Mouse (Mus musculus) MN1 (cell line): ENCODE measurements at regions not wholly inside any gene's neighbourhood (a gene's known extent, or its start where the extent isn't known, plus 50 kb on each side); places are given as distances from the start of the nearest gene placed in this dataset.
"Not testable (repeated sequence)": the region's sequence is repeated elsewhere in the genome, so short reads cannot be mapped to it uniquely, and the experiment has no call there.

ENCODE experiments used
- DNase-seq: peaks from one replicate; pipeline ENCODE4 v3.0.0-alpha.2; 2016; ENCODE audit warnings: low spot score

DNA sequence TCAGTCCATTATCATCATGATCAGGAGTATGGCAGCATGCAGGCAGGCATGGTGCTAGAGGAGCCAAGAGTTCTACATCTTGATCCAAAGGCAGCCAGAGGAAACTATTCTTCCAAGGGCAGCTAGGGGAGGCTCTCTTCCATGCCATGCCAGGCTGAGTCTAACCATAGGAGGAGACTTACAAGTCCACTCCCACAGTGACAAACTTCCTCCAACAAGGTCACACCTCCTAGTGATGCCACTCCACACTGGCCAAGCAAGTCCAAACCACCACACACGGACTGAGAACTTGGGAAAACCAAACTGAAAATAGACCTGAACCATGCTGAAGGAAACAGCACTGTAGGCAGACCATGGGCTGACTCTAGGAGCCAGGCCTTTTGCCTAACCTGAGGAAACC, 197.4 kb downstream of the Prex1 start:
- DNase-seq: no peak

DNA sequence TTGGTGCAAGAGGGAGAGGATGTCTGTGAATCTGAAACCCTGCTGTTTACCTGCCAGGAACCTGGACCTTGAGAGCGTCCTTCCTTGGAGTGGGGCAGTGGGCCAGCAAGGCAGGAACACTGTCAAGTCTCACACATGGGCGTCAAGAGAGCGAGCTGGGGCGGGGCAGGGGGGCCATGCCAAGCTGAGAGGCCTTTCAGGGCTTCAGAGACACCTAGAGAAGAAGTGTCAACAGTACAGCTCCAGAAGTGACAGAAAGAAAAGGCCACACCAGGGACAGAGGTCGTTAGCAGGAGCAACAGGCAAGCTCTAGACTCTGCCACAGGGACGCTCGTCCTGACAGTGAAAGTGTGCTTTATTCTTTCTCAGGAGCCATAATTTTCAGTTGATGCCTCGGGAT, 199.0 kb downstream of the Prex1 start:
- DNase-seq: no peak

DNA sequence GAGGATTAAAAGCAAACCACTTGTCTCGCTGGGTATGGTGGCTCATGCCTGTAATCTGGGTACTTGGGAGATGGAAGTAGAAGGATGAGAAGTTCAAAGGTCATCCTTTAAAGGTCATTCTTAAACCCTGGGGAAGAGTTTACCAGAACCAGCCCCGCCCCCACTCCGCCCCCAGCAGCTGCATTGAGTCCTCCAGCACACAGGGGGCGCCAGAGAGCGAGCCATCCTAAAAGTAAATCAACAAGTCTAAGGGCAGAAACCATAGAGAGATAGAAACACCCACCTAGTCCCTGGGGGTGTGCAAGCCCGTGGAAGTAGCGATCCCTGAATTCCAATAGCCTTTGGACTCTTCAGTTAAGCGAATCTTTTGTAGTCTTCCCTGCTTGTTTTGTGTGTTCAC, 201.1 kb downstream of the Prex1 start:
- no peak for DNase-seq

DNA sequence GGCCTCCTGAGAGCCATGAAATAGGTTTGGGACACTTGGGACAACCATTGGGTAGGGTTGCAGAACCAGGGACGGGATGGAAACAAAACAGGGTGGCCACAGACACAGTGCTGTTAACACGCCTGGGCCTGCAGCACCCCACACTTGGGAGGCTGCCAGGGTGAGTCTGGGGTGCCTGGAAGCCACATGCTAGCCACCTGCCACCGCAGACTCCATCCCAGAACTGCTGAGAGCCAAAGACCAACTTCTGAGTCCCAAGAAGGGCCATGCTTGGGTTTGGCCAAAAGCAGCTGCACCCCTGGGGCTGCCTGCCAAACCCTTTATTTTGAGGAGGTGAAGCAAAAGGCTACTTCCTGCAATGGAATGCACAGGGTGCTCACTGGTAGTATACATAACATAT, 202.2 kb downstream of the Prex1 start:
- DNase-seq: not testable (repeated sequence)

DNA sequence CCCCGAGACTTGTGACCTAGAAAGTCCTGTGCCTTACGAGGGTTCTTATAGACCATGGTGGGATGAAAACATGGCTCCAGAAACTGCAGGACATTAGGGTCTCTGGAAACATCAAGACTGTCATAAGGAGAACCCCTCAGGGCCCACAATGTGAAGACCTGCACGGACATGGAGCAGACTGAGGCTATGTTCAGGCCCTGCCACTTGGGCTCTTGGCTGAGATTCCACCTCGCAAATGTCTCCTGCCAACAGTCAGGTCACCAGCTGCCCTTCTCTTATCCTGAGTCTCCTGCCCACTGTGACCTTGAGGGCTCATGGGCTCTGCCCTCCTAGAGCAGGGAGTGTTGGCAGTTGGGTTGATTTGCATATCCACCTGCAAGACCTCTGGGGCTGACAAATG, 202.9 kb downstream of the Prex1 start:
- no peak for DNase-seq

DNA sequence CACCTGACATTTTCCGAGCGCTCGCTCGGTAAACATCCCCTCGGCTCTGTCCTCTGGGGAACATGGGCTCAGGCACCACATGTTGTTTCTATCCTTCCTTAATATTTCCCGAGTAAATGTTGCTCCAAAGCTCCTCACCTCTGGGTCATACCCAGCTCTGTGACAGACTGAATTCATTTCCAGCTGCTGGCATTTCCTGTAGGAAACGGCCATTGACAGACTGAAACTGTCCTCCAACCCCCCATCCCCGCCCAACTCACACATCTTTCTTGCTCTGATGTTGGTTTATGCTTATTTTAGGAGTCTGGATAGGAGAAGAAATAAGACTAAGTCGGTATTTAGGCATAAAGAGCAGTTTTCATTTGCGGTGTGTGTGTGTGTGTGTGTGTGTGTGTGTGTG, 204.0 kb downstream of the Prex1 start:
- no peak for DNase-seq

DNA sequence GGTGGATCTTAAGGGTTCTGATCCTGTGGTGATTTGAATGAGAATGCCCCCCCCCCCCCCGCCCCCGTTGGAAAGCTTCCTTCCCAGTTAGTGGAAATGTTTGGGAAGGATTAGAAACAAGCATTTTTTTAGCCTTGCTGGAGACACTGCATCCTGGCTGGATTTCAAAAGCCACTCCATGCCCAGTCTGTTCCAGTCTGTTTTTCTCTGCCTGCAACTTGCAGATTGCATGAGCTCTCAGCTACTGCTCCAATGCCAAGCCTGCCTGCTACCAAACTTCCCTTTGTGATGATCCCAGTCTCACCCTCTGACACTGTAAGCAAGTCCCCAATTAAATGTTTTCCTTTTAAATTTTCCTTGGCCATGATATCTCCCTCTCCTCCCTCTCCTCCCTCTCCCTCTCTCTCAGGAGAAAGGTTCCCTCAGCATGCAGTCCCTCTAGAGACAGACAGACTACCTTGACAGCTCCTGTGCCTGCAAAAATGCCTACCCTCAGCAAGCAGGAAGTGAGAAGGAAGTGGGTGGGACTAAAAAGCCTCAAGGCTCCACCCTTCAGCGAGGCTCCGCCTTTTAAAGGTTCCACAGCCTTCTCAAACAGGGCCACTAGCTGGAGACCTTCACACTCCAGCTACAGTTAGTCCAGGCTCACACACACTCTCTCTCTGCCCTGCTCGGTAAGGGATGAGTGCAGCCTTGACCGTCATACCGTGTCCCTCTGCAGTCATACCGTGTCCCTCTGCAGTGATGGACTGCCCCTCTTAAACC, 204.8 kb downstream of the Prex1 start:
- DNase-seq: no peak

DNA sequence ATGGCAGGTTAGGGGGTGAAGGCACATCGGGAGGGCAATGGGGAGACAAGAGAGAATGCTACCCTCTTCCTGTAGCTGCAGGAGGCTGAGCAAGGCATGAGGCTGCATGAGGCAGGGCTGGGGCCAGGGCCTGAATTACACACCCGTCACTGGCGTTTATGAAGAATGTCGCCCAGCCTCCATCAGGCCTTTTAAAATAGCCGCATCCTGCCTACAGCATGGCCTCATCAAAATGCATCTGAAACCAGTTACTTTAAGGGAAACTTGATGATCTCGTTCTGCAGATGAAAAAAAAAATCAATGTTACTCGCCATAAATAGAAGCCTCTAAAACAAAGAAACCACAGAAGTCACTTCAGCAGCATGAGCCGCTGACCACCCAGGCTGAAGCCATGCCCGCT, 208.3 kb downstream of the Prex1 start:
- DNase-seq: no peak

DNA sequence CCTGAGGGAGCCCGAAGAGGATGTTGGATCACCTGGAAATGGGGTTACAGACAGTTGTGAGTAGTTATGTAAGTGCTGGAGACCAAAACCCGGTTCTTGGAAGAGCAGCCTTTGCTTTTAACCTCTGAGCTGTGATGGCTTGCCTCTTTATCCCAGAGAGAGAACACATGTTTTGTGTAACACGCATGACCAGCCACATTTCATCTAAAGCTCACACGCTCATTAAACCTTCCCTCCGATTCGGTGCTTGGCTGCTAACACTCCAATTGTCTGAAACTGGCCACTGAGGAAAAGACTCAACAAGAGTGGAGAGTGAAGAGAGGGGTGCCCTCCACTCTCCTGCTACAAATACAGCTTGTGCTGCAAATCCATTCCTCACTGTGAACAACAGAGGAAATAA, 210.0 kb downstream of the Prex1 start:
- DNase-seq: no peak

DNA sequence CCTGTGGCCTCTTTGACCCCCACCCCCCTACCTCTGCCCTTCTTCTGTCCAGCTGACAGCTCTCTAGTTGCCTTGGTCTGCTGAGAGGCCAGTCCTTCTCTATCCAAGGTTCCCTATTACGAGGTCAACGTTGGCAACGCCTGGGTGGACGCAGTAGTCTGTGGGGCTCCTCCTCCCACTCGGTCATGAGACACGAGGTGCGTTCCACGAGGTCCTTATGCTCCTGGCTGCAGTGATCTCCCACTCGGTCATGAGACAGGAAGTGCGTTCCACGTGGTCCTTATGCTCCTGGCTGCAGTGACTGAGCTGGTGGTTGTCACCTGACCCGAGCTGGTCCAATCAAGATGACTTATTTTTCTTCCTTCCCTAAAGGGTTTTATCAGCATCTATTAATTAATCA, 220.7 kb downstream of the Prex1 start:
- no peak for DNase-seq

DNA sequence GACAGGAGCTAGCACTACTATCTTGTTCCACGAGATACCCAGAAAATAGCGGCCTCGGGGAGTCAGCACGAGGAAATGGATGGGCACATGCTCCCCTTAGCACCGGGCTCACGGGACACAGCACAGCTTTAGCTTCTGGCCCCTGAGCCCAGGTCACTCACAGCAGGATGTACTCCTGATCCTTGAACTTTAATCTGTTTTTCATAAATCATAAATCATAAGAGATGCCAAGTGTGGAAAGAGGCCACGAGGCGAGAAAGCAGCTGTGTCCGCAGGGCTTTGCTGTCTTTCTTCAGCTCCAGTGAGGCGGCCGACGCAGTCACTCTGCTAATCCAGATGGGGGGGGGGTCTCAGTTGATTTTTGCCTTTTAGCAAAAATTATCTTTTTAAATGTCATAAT, 221.2 kb downstream of the Prex1 start:
- DNase-seq: no peak

DNA sequence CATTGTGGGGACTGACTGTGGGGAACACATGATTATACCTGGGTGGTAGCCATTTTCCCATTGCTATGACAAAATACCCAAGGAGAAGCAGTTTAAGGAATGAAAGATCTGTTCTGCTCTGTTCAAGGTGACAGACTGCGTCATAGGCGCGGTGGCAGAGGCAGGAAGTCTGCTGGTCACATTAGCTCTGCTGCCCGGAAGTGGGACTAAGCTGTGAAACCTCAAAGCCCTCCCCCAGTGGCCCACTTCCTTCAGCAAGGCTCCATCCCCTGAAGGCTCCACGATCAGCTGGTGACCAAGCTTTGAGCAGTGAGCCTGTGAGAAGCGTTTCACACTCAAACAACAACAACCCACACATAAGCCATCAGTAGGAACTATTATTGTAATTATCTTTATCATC, 221.8 kb downstream of the Prex1 start:
- no peak for DNase-seq

DNA sequence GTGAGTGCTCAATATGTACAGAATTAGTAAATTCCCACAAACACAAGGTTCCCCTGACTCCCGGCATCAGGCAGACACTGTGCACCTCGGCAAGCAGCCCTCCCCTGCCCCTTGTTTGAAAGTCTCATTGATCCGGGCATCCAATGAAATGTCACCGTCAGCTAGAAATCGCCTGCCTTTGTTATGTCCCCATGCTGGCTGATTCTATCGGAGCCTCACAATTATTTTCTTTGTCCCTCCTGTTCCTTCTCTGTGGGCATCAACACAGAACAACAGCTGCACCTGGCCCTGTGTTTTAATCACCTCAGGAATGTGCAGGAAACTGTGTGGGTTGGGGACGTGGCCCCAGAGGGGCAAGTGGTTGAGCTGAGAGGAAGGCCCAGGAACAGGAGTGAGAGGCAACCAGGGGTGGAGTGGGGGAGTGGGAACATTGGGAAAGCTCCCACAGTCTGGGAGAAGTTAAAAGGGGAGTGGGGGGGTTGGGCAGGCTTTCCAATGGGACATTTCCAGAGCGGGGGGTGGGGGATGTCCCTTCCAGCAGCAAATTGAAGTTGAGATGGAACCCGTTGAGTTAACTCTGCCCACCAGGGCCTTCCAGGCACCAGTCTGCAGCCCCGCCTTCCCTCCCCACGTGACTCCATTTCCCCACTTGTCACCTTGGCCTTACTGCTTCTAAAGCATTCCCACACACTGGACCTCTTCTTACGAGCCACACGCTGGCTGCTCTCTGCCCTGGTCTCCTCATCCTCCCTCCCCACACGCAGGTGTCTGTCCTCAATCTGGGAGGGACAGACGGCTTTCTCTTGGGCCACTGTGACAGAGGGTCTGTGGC, 224.4 kb downstream of the Prex1 start:
- DNase-seq: no peak

DNA sequence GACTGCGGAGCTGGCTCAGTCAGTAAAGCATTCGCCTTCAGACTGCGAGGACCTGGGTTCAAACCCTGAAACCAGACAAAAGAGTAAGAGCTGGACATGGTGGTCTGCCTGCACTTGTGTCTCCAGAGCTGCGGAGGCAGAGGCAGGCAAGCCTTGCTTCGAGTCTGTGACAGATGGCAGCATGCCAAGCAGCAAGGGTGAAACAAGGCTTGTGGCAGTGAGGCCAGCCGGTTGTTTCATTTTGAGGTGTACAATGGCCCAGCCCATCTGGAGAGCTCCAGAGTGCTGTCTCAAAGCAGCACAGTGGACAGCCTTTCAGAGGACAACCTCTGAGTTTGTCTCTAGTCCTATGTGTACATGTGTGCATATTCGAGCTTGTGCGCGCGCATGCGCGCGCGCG, 225.9 kb downstream of the Prex1 start:
- peak; percentile 62 for DNase-seq

DNA sequence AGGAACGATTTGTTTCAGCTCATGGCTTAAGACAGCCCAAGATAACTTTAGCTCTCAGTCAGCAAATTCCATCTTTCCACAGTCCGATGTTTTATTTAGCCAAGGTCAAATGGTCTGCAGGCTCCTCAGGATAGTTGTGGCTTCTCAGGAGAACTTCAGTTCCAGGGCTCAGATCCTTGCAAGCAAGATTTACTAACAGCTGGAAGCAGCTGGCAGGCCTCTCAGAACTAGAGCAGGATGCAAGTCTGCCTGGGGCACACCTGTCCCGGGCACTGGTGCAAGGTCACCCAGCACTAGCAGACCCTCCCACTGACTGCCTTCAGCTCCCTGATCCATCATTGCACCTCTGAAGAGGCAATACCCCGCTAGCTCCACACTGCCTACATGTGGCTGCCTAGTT, 227.8 kb downstream of the Prex1 start:
- no peak for DNase-seq

DNA sequence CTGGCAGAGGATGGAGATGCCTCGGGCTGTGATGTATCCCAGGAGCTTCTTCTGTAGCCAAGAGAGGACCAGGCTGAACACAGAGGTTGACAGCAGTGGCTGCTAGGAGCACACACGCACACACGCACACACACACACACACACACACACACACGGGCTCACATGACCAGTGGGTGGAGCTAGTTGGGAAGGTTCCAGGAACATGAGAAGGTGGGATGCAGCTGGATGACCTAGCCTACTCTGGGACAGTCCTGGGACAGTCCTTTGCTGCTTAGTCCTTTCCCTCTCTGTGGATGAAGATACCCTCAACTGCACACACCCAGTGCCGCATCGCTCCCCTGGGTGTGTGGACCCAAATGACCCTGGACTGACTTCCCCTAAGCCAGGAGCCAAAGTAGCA, 228.3 kb downstream of the Prex1 start:
- no peak for DNase-seq

DNA sequence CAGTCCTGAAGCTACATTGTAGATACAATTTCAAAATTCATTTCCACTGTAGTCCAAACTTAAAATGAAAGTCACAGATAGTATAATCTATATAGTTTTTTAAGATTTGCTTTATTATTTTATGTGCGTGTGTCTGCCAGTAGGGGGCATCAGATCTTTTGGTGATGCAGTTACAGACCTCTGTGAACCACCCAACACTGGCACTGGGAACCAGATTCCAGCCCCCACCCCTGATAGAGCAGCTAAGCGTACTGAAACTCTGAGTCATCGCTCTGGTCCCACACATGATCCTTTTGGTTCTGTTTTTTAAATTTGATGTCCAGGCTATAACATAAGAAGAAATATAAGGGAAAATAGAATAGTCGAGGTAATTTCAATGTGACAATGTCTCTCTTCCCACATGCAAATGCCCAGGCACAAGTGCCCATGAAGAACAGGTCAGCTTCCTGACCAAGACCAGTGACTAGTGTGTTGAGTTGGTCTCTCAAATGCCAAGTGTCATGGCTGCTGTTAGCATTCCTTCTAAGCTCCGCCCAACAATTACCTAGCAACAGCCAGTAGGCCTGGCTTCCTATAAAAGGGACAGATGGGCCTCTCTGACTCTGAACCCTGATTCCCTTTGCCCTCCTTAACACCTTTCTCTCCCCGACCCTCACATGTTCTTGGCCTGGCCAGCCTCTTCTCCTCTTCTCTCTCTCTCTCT, 229.9 kb downstream of the Prex1 start:
- no peak for DNase-seq

DNA sequence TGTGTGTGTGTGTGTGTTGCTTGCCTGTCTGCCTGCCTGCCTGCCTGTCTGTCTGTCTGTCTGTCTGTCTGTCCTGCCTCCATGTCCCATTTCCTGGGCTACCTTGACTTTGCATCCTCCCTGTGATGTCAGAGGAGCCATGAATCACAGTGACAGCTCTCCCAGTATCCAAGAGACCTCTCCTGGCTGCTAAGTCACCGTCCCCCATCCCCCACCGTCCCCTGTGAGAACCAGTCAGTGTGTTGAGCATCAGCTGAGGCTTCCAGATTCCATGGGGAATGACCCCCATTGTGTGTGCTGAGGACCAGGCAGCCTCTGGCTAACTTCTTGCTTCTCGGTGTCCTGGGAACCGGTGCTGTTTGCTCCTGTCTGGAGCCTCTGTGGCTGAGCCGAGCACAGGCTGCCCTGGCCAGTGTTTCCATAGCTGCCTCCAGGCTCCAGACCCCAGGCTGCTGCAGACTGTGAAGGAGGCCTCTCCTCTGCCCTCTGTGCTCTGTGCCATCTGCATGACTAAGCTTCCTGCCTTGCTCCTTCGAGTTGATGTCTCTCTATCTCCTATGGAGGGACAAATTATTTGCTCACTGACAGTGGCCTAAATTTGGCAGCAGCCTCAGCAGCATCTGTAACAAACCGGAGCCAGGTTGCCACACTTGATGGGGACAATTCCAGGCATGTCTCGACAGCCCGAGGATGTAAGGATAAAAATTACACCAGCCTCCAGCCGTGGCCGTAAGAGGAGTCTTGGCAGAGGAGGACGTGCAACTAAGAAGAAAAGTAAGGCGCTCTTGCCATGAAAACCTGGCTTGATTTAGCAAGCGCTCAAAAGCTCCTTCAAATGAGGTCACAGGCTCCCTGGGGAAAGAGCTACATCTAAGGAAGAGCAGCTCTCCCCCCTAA, 230.7 kb downstream of the Prex1 start:
- DNase-seq: peak; percentile 73

DNA sequence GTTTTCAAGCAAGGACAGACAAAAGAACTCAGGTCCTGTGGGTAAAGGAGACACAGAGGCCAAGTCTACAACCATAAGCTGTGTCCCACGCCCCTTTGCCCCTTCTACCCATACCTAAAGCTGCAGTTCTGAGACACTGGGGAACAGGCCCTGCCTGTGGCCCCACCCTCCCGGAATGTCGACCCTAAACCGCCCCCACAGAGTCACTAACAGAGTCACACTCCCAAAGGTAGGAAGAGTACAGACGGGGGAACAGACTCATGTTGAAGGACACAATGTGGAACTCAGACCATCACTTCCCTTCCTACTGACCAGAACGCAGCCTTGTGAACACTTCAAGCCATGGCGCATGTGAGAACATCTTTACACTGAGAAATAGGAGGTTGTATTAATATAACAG, 231.9 kb downstream of the Prex1 start:
- DNase-seq: no peak

DNA sequence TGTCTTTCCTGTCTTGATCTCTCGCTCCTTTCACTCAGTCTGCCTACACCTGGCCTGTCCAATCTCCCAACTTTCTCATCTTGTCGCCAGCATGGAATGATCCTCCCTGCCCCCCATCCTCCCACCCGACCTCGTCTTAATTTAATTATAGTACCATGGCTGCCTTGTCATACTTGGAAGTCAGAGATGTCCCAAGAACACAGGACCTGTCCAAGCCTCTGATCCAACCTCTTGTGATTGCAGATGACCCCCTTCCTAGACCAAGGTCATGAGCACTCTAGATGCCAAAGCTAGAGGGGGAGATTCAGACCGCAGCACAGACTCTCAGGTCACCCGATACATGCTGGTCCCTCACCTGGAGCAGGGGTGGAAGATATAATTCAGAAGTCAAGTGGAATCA, 232.3 kb downstream of the Prex1 start:
- DNase-seq: no peak

DNA sequence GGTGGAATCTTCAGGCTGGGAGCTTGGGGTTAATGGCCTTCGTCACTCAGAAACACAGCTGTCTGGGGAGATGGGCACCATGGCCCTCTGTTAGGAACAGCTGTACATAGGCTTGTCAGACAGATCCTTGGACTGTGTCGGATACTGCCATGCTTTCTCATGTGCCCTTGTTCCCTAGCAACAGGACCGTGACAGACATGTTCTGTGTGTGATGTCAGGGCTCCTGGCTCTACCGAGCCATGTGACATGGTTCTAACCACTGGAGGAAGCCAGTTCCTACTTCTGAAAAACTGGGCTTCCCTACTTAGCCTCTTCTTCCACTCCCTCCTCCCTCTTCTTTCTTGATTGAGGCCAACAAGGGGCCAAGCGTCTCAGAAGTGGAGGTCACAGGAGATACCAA, 232.7 kb downstream of the Prex1 start:
- DNase-seq: no peak

DNA sequence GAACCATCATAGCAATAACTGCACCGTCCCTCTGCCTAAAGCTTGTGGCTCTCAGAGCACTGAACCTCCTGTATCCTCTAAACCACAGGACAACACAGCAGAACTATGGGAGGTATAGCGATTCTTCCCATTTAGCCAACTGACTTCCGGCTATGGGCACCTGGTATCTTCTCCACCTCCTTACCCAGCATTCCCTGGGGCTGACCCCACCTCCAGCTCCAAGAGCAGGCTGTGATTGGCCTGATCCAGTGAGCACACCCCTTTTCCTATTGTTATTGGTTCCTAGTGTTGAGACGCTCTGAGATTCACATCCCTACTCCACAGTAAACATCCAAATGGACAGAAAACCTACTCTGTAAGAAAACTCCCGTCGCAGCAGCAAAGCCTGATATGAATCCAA, 236.7 kb downstream of the Prex1 start:
- DNase-seq: no peak
